Mouse (Mus musculus): ENCODE measurements around the gene Stk17b. TPM values are rescaled to one million over a fixed set of nuclear protein-coding genes. Genes with fewer than 3 reads are reported as not detected.

Gene Stk17b
- 5.1 and 5.3 TPM in 2 replicates for polyA plus RNA-seq (2012; rRNA removed)

DNA sequence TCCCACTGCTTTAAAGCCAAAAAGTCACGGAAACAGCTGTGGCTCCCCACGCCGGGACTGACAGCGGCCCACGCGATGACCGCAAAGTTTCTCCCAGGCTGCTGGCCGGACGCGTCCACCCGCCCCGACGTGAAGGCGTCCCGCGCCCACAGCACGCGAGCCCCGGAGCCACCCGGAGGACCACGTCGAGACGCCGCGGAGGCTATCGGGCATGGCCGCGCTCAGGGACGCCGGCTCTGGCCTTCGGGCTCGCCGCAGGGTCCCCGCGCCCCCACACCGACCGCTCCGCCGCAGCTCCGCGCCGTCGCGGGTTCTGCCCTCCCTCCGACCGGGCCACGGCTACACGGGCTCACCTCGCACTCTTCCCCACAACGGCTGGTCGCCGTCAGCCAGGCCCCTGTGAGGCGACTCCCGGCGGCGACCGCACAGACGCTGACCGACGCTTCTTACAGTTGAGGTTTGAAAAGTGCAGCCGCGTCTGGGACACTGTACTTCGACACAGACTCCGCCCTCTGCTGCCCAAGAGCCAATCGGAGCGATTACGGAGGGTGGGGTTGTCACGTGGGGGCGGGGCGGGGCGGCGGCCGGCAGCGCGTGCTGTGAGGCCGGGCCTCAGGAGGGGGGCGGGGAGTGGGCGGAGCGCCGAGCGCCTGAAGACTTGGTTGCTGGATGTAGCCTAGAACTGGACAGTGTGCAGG is at the start of gene Stk17b:
Gene Stk17b, minus strand, starts transcription at position 504 of the 698 bp plus-strand sequence.
- peak; percentile 47 to 75 for DNase-seq (ENCODE audit: extremely low spot score in 1 of 2, low spot score in 1 of 2)

DNA sequence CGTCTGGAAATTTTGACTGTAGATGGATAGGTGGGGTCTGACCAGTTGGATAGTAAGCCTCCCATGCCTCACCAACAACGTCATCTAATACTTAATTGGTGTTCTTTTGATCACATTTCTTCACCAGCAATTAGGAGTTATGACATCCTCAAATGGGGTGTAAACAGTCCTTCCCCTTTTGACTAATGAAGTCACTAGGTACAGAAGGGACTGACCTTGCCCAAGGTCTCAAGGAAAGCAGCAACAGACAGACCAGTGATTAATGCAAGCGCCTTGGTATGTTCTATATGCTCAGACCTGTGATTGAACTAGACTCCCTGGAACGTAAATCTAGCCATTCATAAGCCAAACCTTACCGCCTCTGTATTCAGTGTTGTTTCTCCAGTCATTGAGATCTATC is 45.3 kb upstream of the Stk17b start:
- DNase-seq (ENCODE audit: extremely low spot score in 1 of 2, low spot score in 1 of 2): no peak

DNA sequence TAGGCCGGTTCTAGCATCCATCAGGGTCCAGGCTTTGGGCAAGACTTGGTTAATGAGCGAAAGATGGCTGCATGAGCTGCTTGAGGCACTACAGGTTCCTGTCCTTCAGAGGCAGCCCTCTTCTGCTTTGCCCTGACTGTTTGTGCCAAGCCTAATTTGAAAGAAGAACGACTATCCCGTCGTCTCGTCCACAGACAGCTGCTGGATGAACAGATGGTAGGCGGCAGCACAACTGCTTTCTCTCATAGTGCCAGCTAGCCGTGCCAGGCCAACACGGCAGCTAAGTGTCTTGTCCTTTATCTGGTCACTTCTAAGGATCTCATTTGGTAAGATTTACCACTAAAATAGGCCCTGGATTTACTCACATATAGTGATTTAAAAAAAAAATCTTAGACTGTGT is 44.1 kb upstream of the Stk17b start:
- DNase-seq (ENCODE audit: extremely low spot score in 1 of 2, low spot score in 1 of 2): no peak

DNA sequence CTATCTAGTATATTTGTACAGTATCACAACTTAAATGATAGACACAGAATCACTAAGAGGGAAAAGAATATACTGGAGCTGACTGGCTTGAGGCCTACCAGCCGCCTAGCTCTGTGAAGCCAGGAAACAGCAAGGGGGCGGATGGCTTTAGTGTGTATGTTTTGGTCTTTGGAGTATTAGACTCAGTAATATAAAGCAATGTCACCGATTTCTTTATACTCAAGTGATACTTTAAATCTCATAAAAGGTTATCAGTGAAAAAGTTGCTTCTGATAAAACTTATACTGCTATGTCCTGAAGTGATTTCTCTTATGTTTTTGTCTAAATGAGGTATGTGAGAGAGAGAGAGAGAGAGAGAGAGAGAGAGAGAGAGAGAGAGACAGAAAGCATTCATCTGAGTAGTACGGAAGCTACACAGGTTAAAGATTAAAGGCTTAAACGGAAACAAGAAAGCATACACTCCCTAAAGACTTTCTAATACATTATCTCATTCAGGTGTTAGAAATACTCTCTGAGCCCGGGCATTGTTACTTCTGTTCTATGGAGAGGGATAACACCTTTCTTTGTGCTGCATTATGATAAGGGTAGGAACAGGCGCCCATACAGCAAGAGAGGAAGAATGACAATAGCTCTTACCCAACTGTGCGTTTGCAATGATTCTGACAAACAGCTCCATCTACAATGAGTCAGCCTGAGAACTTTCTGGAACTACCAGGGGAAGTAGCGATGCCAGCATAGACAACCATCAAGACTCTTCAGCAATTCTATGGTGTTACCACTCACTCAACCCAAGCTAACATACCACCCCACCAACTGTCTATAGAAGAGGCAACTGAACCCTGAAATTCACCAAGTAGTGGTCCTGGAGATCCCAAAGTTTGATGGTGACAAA is 39.7 kb upstream of the Stk17b start:
- DNase-seq (ENCODE audit: extremely low spot score in 1 of 2, low spot score in 1 of 2): no peak

- peak in 1 of 2 experiments; percentile 64 for DNase-seq (ENCODE audit: extremely low spot score in 1 of 2, low spot score in 1 of 2)
Observed at GRCm38 (mm10) chr1:53823687-53824445, 38.8 kb upstream of the Stk17b start.

DNA sequence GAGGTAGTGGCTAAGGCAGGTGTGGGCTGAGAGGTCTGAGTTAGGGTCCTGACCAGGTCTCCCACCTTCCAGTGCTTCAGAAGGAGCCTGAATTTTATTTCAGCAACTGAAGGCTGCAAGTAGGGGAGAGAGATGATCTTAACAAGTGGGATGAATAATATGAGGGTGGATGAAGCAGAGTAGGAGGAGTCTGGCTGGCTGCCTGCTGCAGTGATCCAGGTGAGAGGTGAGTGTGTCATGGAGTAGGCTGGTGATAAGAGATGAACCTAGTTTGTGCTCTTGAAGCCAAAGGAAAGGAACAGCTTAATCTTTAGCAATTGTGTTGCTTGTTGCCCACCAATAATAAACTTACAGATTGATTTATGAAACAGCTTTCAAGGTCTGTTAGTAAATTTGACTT is 37.0 kb upstream of the Stk17b start:
- no peak for DNase-seq (ENCODE audit: extremely low spot score in 1 of 2, low spot score in 1 of 2)

- DNase-seq (ENCODE audit: extremely low spot score in 1 of 2, low spot score in 1 of 2): no peak
Observed at GRCm38 (mm10) chr1:53820041-53820632, 35.1 kb upstream of the Stk17b start.

GRCm38 (mm10) chr1:53818072-53818862 is 33.2 kb upstream of the Stk17b start:
- DNase-seq (ENCODE audit: extremely low spot score in 1 of 2, low spot score in 1 of 2): no peak

GRCm38 (mm10) chr1:53816353-53816752 is 31.3 kb upstream of the Stk17b start:
- no peak for DNase-seq (ENCODE audit: extremely low spot score in 1 of 2, low spot score in 1 of 2)

GRCm38 (mm10) chr1:53814077-53814705 is 29.2 kb upstream of the Stk17b start:
- no peak for DNase-seq (ENCODE audit: extremely low spot score in 1 of 2, low spot score in 1 of 2)

- no peak for DNase-seq (ENCODE audit: extremely low spot score in 1 of 2, low spot score in 1 of 2)
Observed at GRCm38 (mm10) chr1:53811919-53812318, 26.9 kb upstream of the Stk17b start.

- no peak for DNase-seq (ENCODE audit: extremely low spot score in 1 of 2, low spot score in 1 of 2)
Observed at GRCm38 (mm10) chr1:53808229-53808628, 23.2 kb upstream of the Stk17b start.

DNA sequence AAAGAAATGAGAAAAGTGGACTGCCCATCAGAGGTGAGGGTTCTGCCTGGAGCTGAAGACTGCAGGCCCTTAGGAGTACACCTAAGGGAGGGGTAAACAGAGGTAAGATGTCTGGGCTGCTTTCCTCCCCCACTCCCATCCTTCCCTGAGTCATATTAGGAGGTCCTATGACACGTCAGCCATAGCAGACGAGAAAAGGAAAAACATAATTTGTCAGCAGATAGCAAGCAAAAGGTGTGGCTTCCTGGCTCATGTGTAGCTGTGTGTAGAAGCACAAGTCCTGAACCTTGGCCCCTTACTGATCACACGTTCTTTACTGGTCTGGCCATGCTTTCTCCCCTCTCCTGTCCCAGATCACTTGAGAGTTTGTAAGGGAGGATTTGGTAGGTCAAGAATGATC is 12.8 kb upstream of the Stk17b start:
- DNase-seq (ENCODE audit: extremely low spot score in 1 of 2, low spot score in 1 of 2): no peak

DNA sequence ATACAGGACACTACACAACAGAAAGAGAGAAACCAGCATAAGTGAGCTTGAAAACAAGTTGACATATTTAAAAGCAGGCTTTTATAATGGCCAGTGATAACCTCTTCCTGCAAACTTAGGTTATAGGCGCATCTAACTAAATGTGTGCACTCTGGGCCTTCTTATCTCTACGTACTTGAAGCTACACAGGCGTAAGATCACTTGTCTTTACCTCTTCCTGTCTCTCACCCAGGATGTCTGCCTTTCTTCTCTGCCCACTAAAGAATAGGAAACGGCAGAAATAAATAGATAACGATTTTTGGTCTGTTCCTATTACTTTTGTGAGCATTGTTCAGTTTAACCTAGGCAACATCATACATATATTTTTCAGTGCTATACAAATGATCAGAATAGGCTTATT is 12.1 kb upstream of the Stk17b start:
- no peak for DNase-seq (ENCODE audit: extremely low spot score in 1 of 2, low spot score in 1 of 2)

GRCm38 (mm10) chr1:53796271-53796670 is 11.2 kb upstream of the Stk17b start:
- no peak for DNase-seq (ENCODE audit: extremely low spot score in 1 of 2, low spot score in 1 of 2)

- DNase-seq (ENCODE audit: extremely low spot score in 1 of 2, low spot score in 1 of 2): no peak
Observed at GRCm38 (mm10) chr1:53795591-53795990, 10.6 kb upstream of the Stk17b start.

GRCm38 (mm10) chr1:53795081-53795480 is 10.1 kb upstream of the Stk17b start:
- no peak for DNase-seq (ENCODE audit: extremely low spot score in 1 of 2, low spot score in 1 of 2)

GRCm38 (mm10) chr1:53794279-53794678 is 9.3 kb upstream of the Stk17b start:
- no peak for DNase-seq (ENCODE audit: extremely low spot score in 1 of 2, low spot score in 1 of 2)

- DNase-seq (ENCODE audit: extremely low spot score in 1 of 2, low spot score in 1 of 2): no peak
Observed at GRCm38 (mm10) chr1:53791343-53791742, 6.3 kb upstream of the Stk17b start.

All from frontal cortex, adult 2 months (tissue).